Mouse (Mus musculus): ENCODE measurements around the gene Cnksr2. TPM values are rescaled to one million over a fixed set of nuclear protein-coding genes. Genes with fewer than 3 reads are reported as not detected.

Gene Cnksr2
- polyA plus RNA-seq, 1 experiment = not detected

DNA sequence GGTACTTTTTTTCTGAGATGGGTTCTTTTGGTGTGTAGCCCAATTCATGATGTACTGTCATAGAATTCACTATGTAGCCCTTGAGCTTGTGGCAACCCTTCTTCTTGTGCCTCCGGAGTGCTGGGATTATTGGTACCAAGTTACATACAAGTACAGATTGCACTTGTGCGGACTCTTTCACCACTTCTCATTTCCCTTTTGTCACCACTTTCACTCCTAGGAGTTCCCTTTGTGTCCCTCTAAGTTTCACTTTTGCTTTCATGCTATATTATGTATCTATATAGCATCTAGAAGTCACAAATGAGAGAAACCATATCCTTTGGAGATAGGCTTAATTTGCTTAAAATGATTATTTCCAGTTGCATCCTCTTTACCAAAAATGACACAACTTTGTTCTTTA lies 241.4 kb downstream of the Cnksr2 start:
- 51% methylated on average over 2 of the region's 2 CpGs for WGBS
- Histone ChIP-seq H3K4me1 (ENCODE audit: control insufficient read depth, insufficient read depth, insufficient read length) (no peaks in the 10 kb centered on the region), H3K4me3 (ENCODE audit: extremely low read depth, insufficient read depth, insufficient read length) (no peak overlapping the region), H3K27me3 (ENCODE audit: control insufficient read depth, insufficient read depth, low read length) (no peaks in the 10 kb centered on the region), H3K27ac (ENCODE audit: insufficient read depth, low read length) (no peak overlapping the region), H3K36me3 (ENCODE audit: control insufficient read depth, insufficient read depth, low read length) (no peaks in the 10 kb centered on the region)
- TF ChIP-seq CTCF (IDR thresholded peaks at IDR 0.05; ENCODE audit: extremely low read depth, insufficient read depth, insufficient read length, insufficient replicate concordance) = no peak
- no peak for TF ChIP-seq POLR2A (IDR thresholded peaks at IDR 0.05; ENCODE audit: low read depth, low read length)
- no peak for DNase-seq (ENCODE audit: low read depth in 1 of 2, low spot score in 2 of 2)

Other genes starting within 250 kb of the Cnksr2 start
- not detected in 2 replicates for gene Klhl34, start 224.9 kb downstream of the Cnksr2 start, polyA plus RNA-seq (2012; rRNA removed)